In genomic region chr9:30633741-30634470, GRCm38 (mm10) we compare ENCODE assay signal across 13 mouse cellular contexts.
DNase-seq lines count a peak whose midpoint lies in the region; ATAC-seq and TF ChIP-seq lines count a peak whose summit lies in the region.
"Had no signal": no experiment of that assay in that cellular context is flagged by ENCODE, and none has a peak within 500 bp of the region (broad histone marks: within the 10 kb centered on the region; RNA-seq: fewer than 3 reads in every experiment).

No protein-coding gene starts in this region.

- H3K9me3 ChIP-seq in forebrain, embryonic 13.5 days (replicated peaks) = no peaks in the 10 kb centered on the region
- no peaks in the 10 kb centered on the region for H3K9me3 ChIP-seq in stomach, embryonic 14.5 days (ENCODE audit: control insufficient read depth, low read depth, low read length)
- H3K9me3 ChIP-seq: hindbrain, embryonic 15.5 days; neural tube, embryonic 13.5 days had no signal

- H3K4me3 ChIP-seq in left cerebral cortex, adult 2 months = no peak overlapping the region
- H3K4me3 ChIP-seq in forebrain, embryonic 13.5 days = no peak overlapping the region
- no peak overlapping the region for H3K4me3 ChIP-seq in stomach, embryonic 14.5 days (ENCODE audit: low read depth, low read length)
- H3K4me3 ChIP-seq: hindbrain, embryonic 15.5 days; neural tube, embryonic 13.5 days had no signal

- H3K4me1 ChIP-seq in forebrain, embryonic 13.5 days = peaks cover 26% of the 10 kb centered on the region
- peaks cover 14% of the 10 kb centered on the region for H3K4me1 ChIP-seq in stomach, embryonic 14.5 days (ENCODE audit: control insufficient read depth, insufficient read depth, low read length)

- H3K36me3 ChIP-seq in forebrain, embryonic 13.5 days (ENCODE audit: poor library complexity, severe bottlenecking) = no peaks in the 10 kb centered on the region
- no peaks in the 10 kb centered on the region for H3K36me3 ChIP-seq in stomach, embryonic 14.5 days (ENCODE audit: control insufficient read depth, insufficient read depth, low read length)
- H3K36me3 ChIP-seq: hindbrain, embryonic 15.5 days; neural tube, embryonic 13.5 days had no signal

- peak; percentile 83 for ATAC-seq in forebrain, embryonic 13.5 days
- no peak for ATAC-seq in stomach, embryonic 14.5 days (ENCODE audit: insufficient number of reproducible peaks, insufficient read depth, low FRiP score, low read depth)

- H3K9ac ChIP-seq in forebrain, embryonic 13.5 days = no peak overlapping the region
- no peak overlapping the region for H3K9ac ChIP-seq in stomach, embryonic 14.5 days (replicated peaks; ENCODE audit: low read depth, low read length)
- H3K9ac ChIP-seq: hindbrain, embryonic 15.5 days; neural tube, embryonic 13.5 days had no signal

- TF ChIP-seq CTCF in left cerebral cortex, adult 2 months (IDR thresholded peaks at IDR 0.05) = no peak

- intact Hi-C loops in left cerebral cortex, postnatal 4 days (cut with DNase I) = no loop called here
- intact Hi-C loops in left cerebral cortex, adult 2 months (cut with DNase I) = no loop called here
- intact Hi-C loops in heart, postnatal 14 days (cut with DNase I) = no loop called here

- no peak overlapping the region for H3K27ac ChIP-seq in left cerebral cortex, adult 2 months
- H3K27ac ChIP-seq in forebrain, embryonic 13.5 days = no peak overlapping the region
- H3K27ac ChIP-seq in stomach, embryonic 14.5 days (ENCODE audit: low read length) = peak overlapping the region; percentile 33; the same call in 1 of the 2 replicates
- H3K27ac ChIP-seq: hindbrain, embryonic 15.5 days had no signal

- peak; percentile 16 for DNase-seq in left cerebral cortex, postnatal 4 days
- DNase-seq in left cerebral cortex, adult 2 months (ENCODE audit: extremely low spot score in 1 of 2, low spot score in 2 of 2) = no peak
- peak; percentile 57 to 69 for DNase-seq in heart, postnatal 14 days
- no peak for DNase-seq in testis, postnatal 14 days (ENCODE audit: low spot score)
- DNase-seq in frontal cortex, postnatal 25 days (ENCODE audit: low spot score in 2 of 2) = no peak
- no peak for DNase-seq in Muller cell, postnatal 12 days (ENCODE audit: inconsistent ontology term)
- DNase-seq: cerebellum, adult 2 months; kidney, postnatal 25 days; right cerebral cortex, postnatal 25 days had no signal

- H3K27me3 ChIP-seq in forebrain, embryonic 13.5 days = no peaks in the 10 kb centered on the region
- H3K27me3 ChIP-seq in stomach, embryonic 14.5 days (ENCODE audit: control insufficient read depth, insufficient read depth, low read length) = no peaks in the 10 kb centered on the region
- H3K27me3 ChIP-seq: hindbrain, embryonic 15.5 days; neural tube, embryonic 13.5 days had no signal

- H3K4me2 ChIP-seq in forebrain, embryonic 13.5 days = no peak overlapping the region
- H3K4me2 ChIP-seq in stomach, embryonic 14.5 days (replicated peaks; ENCODE audit: low read depth, low read length) = no peak overlapping the region
- H3K4me2 ChIP-seq: hindbrain, embryonic 15.5 days; neural tube, embryonic 13.5 days had no signal

- 27% methylated on average over 10 of the region's 10 CpGs for WGBS in forebrain, embryonic 13.5 days
- WGBS in stomach, embryonic 14.5 days = 63% methylated on average over 10 of the region's 10 CpGs

Comparison
In these comparisons a context has a peak if more than half of its experiments do, and no peak if none do; other contexts are left out.
1. DNase-seq: peak in left cerebral cortex, postnatal 4 days (single experiment) and heart, postnatal 14 days (2 of 2); none in left cerebral cortex, adult 2 months (0 of 2), testis, postnatal 14 days (single experiment), frontal cortex, postnatal 25 days (0 of 2) and Muller cell, postnatal 12 days (single experiment).